8 mouse cellular contexts compared by ENCODE assay signal in genomic region chr16:35939690-35940089, GRCm38 (mm10). TPM values are rescaled to one million over a fixed set of nuclear protein-coding genes. Genes with fewer than 3 reads are reported as not detected.
DNase-seq lines count a peak whose midpoint lies in the region; ATAC-seq and TF ChIP-seq lines count a peak whose summit lies in the region.

No protein-coding gene starts in this region.

- ATAC-seq in heart, embryonic 12.5 days (ENCODE audit: insufficient number of reproducible peaks, low FRiP score) = peak; percentile 70; the same call in 1 of the 2 replicates
- peak; percentile 72 for ATAC-seq in kidney, embryonic 16.5 days (ENCODE audit: low FRiP score, low TSS enrichment)

- peak overlapping the region; percentile 87 for H3K9ac ChIP-seq in heart, embryonic 12.5 days
- no peak overlapping the region for H3K9ac ChIP-seq in kidney, embryonic 16.5 days (replicated peaks; ENCODE audit: low read length)

- TF ChIP-seq CTCF in brain, embryonic 14.5 days (IDR thresholded peaks at IDR 0.05; ENCODE audit: borderline replicate concordance, extremely low read depth, insufficient read depth, insufficient read length) = peak; percentile 72

- no peak overlapping the region for H3K27ac ChIP-seq in heart, embryonic 12.5 days (ENCODE audit: poor library complexity, severe bottlenecking)
- H3K27ac ChIP-seq in kidney, embryonic 16.5 days (ENCODE audit: low read length) = no peak overlapping the region

- H3K4me2 ChIP-seq in heart, embryonic 12.5 days = peak overlapping the region; percentile 95
- H3K4me2 ChIP-seq in kidney, embryonic 16.5 days (replicated peaks; ENCODE audit: low read depth, low read length) = peak overlapping the region; percentile 81

- H3K27me3 ChIP-seq in erythroblast, embryonic 14.5 days (ENCODE audit: control insufficient read depth) = no peaks in the 10 kb centered on the region
- H3K27me3 ChIP-seq in heart, embryonic 12.5 days (replicated peaks) = no peaks in the 10 kb centered on the region
- H3K27me3 ChIP-seq in kidney, embryonic 16.5 days (ENCODE audit: insufficient read depth, low read length) = no peaks in the 10 kb centered on the region

- H3K36me3 ChIP-seq in erythroblast, embryonic 14.5 days (ENCODE audit: control insufficient read depth) = peaks cover 13% of the 10 kb centered on the region
- H3K36me3 ChIP-seq in heart, embryonic 12.5 days = peaks cover 18% of the 10 kb centered on the region
- H3K36me3 ChIP-seq in kidney, embryonic 16.5 days (ENCODE audit: insufficient read depth, low read length) = no peaks in the 10 kb centered on the region; the same call in 1 of the 2 replicates

- no peak for TF ChIP-seq POLR2A in brain, embryonic 14.5 days (IDR thresholded peaks at IDR 0.05; ENCODE audit: borderline replicate concordance, extremely low read depth, insufficient read depth, insufficient read length, poor library complexity, severe bottlenecking)

- WGBS in heart, embryonic 12.5 days = 12% methylated on average over 9 of the region's 9 CpGs
- WGBS in kidney, embryonic 16.5 days = 19% methylated on average over 9 of the region's 9 CpGs

- peaks cover 29% of the 10 kb centered on the region for H3K4me1 ChIP-seq in erythroblast, embryonic 14.5 days (ENCODE audit: control insufficient read depth)
- no peaks in the 10 kb centered on the region for H3K4me1 ChIP-seq in heart, embryonic 12.5 days (replicated peaks)
- H3K4me1 ChIP-seq in kidney, embryonic 16.5 days (ENCODE audit: insufficient read depth, low read length) = 0 out of 2 replicates have a peak, but pooled peaks cover 3% of the 10 kb centered on the region

- DNase-seq in CD4-positive helper T cell, adult 2 months (ENCODE audit: low read depth, low spot score) = peak; percentile 94
- DNase-seq in brain, embryonic 14.5 days (ENCODE audit: low read depth) = peak; percentile 81
- peak; percentile 88 for DNase-seq in liver
- peak; percentile 82 to 87 for DNase-seq in monocyte, adult 2 months (ENCODE audit: low read depth in 1 of 2, low spot score in 2 of 2)
- peak; percentile 87 to 92 for DNase-seq in spleen, postnatal 4 days (ENCODE audit: low spot score in 2 of 2)

- no peaks in the 10 kb centered on the region for H3K9me3 ChIP-seq in erythroblast, embryonic 14.5 days (ENCODE audit: control insufficient read depth, low read length)
- no peaks in the 10 kb centered on the region for H3K9me3 ChIP-seq in heart, embryonic 12.5 days (replicated peaks)
- no peaks in the 10 kb centered on the region for H3K9me3 ChIP-seq in kidney, embryonic 16.5 days (ENCODE audit: low read length)

- H3K4me3 ChIP-seq in erythroblast, embryonic 14.5 days (replicated peaks) = peak overlapping the region; percentile 95
- H3K4me3 ChIP-seq in heart, embryonic 12.5 days = peak overlapping the region; percentile 79
- peak overlapping the region; percentile 52 for H3K4me3 ChIP-seq in kidney, embryonic 16.5 days (ENCODE audit: low read length)

RNA-seq across cellular contexts. Expression of gene Dtx3l, which starts 0.7 kb away (rescaled TPM):
- polyA plus RNA-seq in brain, embryonic 14.5 days (2012; rRNA removed) = 0.92 and 1.3 TPM in 2 replicates
- polyA plus RNA-seq in erythroblast, embryonic 14.5 days (2012) = 0.03 and 0.04 TPM in 2 replicates
- polyA plus RNA-seq in heart, embryonic 12.5 days (2016; fragmentation: Nextera tagmentation; extraction: Ambion mirVana) = 4.9 and 5.0 TPM in 2 replicates
- 3.9 and 4.5 TPM in 2 replicates for polyA plus RNA-seq in kidney, embryonic 16.5 days (2015; fragmentation: Nextera tagmentation; extraction: Ambion mirVana)

RNA-seq across cellular contexts. Expression of gene Parp9, which starts 1.4 kb away (rescaled TPM):
- polyA plus RNA-seq in brain, embryonic 14.5 days (2012; rRNA removed) = 1.4 TPM in 2 replicates
- 0.03 and 0.05 TPM in 2 replicates for polyA plus RNA-seq in erythroblast, embryonic 14.5 days (2012)
- 5.5 and 6.5 TPM in 2 replicates for polyA plus RNA-seq in heart, embryonic 12.5 days (2016; fragmentation: Nextera tagmentation; extraction: Ambion mirVana)
- 4.8 and 5.0 TPM in 2 replicates for polyA plus RNA-seq in kidney, embryonic 16.5 days (2015; fragmentation: Nextera tagmentation; extraction: Ambion mirVana)

RNA-seq across cellular contexts. Expression of gene Kpna1, which starts 38.9 kb away (rescaled TPM):
- polyA plus RNA-seq in brain, embryonic 14.5 days (2012; rRNA removed) = 31.6 and 45.6 TPM in 2 replicates
- polyA plus RNA-seq in erythroblast, embryonic 14.5 days (2012) = 2.7 and 5.2 TPM in 2 replicates
- polyA plus RNA-seq in heart, embryonic 12.5 days (2016; fragmentation: Nextera tagmentation; extraction: Ambion mirVana) = 61.4 and 64.4 TPM in 2 replicates
- 35.9 and 38.2 TPM in 2 replicates for polyA plus RNA-seq in kidney, embryonic 16.5 days (2015; fragmentation: Nextera tagmentation; extraction: Ambion mirVana)
